ENCODE assay signal across 12 mouse cellular contexts in the genomic region with DNA sequence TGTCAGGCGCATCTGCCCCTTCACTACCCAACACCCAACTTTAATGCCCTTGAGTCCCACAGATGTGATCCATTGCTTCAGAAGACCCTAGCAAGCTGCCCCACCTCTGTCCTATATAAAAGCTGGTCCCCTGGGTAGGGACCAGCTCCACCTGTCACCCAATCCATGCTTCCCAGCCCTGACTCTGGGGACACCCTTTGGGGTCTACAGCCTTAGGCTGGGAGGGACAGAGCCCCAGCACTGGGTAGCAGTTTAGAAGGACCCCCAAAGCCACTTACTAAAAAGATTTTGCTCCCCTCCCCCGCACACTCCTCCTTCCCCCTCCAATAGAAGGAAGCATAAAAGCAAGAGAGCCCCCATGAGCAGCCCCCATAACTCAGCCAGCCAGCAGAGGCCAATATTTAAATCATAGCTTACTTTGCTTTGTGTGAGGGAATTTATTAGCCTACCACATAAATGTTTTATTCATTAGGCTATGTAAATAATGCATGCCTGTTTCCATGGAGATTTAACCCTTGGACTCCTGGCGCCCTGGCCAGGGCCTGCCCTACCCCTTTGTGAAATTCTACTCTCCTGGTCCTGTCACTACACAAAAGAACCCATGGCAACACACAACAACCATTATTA.
DNase-seq lines count a peak whose midpoint lies in the region; ATAC-seq and TF ChIP-seq lines count a peak whose summit lies in the region.
"Had no signal": no experiment of that assay in that cellular context is flagged by ENCODE, and none has a peak within 500 bp of the region (broad histone marks: within the 10 kb centered on the region; RNA-seq: fewer than 3 reads in every experiment).

No protein-coding gene starts in this region.

- no peaks in the 10 kb centered on the region for H3K36me3 ChIP-seq in kidney, postnatal 0 days (ENCODE audit: insufficient read depth, low read length)
- no peaks in the 10 kb centered on the region for H3K36me3 ChIP-seq in hindbrain, embryonic 14.5 days (replicated peaks; ENCODE audit: control insufficient read depth, insufficient read depth)
- no peaks in the 10 kb centered on the region for H3K36me3 ChIP-seq in midbrain, embryonic 15.5 days (replicated peaks)
- H3K36me3 ChIP-seq: heart, embryonic 15.5 days; kidney, embryonic 15.5 days had no signal

- no peaks in the 10 kb centered on the region for H3K27me3 ChIP-seq in kidney, postnatal 0 days (ENCODE audit: insufficient read depth, low read length)
- no peaks in the 10 kb centered on the region for H3K27me3 ChIP-seq in hindbrain, embryonic 14.5 days (ENCODE audit: control insufficient read depth, insufficient read depth, low read length)
- H3K27me3 ChIP-seq in midbrain, embryonic 15.5 days (replicated peaks): no peaks in the 10 kb centered on the region

- no peak for ATAC-seq in kidney, postnatal 0 days (replicated peaks; ENCODE audit: low FRiP score, low read depth)
- ATAC-seq in hindbrain, embryonic 14.5 days (ENCODE audit: low FRiP score): peak; percentile 50
- ATAC-seq in midbrain, embryonic 15.5 days (replicated peaks): peak; percentile 82
- no peak for ATAC-seq in frontal cortex, adult (ENCODE audit: low TSS enrichment)
- ATAC-seq in megakaryocyte-erythroid progenitor cell, adult 5-6 weeks (replicated peaks; ENCODE audit: low FRiP score, low TSS enrichment, poor library complexity, severe bottlenecking): no peak

- H3K4me3 ChIP-seq in kidney, postnatal 0 days (replicated peaks; ENCODE audit: low read depth, low read length): no peak overlapping the region
- no peak overlapping the region for H3K4me3 ChIP-seq in hindbrain, embryonic 14.5 days (replicated peaks; ENCODE audit: low read length)
- no peak overlapping the region for H3K4me3 ChIP-seq in midbrain, embryonic 15.5 days
- H3K4me3 ChIP-seq: heart, embryonic 15.5 days; kidney, embryonic 15.5 days had no signal

- H3K4me2 ChIP-seq in kidney, postnatal 0 days (ENCODE audit: low read length): no peak overlapping the region
- H3K4me2 ChIP-seq in hindbrain, embryonic 14.5 days (replicated peaks): no peak overlapping the region
- no peak overlapping the region for H3K4me2 ChIP-seq in midbrain, embryonic 15.5 days
- H3K4me2 ChIP-seq: heart, embryonic 15.5 days; kidney, embryonic 15.5 days had no signal

- peak; percentile 4 for DNase-seq in kidney, postnatal 0 days (ENCODE audit: low spot score)
- DNase-seq in kidney, postnatal 25 days: no peak
- DNase-seq in hindbrain, embryonic 14.5 days (ENCODE audit: low spot score): peak; percentile 52
- peak; percentile 25 for DNase-seq in retina, postnatal 1 day
- DNase-seq in right cerebral cortex, postnatal 10 days (ENCODE audit: low spot score in 2 of 2): no peak
- DNase-seq: cerebellum, adult 9-10 months; lung, postnatal 14 days had no signal

- H3K4me1 ChIP-seq in kidney, postnatal 0 days (replicated peaks; ENCODE audit: insufficient read depth, low read length): no peaks in the 10 kb centered on the region
- peaks cover 15% of the 10 kb centered on the region for H3K4me1 ChIP-seq in hindbrain, embryonic 14.5 days (replicated peaks; ENCODE audit: control insufficient read depth, insufficient read depth, low read length)
- H3K4me1 ChIP-seq in midbrain, embryonic 15.5 days: peaks cover 23% of the 10 kb centered on the region
- H3K4me1 ChIP-seq: heart, embryonic 15.5 days had no signal

- no peak for TF ChIP-seq CTCF in kidney, postnatal 0 days (IDR thresholded peaks at IDR 0.05; ENCODE audit: low read depth)

- no peak overlapping the region for H3K9ac ChIP-seq in kidney, postnatal 0 days (ENCODE audit: low read depth, low read length)
- no peak overlapping the region for H3K9ac ChIP-seq in hindbrain, embryonic 14.5 days
- no peak overlapping the region for H3K9ac ChIP-seq in midbrain, embryonic 15.5 days
- H3K9ac ChIP-seq: heart, embryonic 15.5 days; kidney, embryonic 15.5 days had no signal

- H3K9me3 ChIP-seq in kidney, postnatal 0 days (replicated peaks; ENCODE audit: low read length): no peaks in the 10 kb centered on the region
- H3K9me3 ChIP-seq in hindbrain, embryonic 14.5 days (ENCODE audit: control insufficient read depth, low read length): peaks cover 6% of the 10 kb centered on the region; the same call in 1 of the 2 replicates
- no peaks in the 10 kb centered on the region for H3K9me3 ChIP-seq in midbrain, embryonic 15.5 days
- H3K9me3 ChIP-seq: heart, embryonic 15.5 days; kidney, embryonic 15.5 days had no signal

- H3K27ac ChIP-seq in kidney, postnatal 0 days: no peak overlapping the region
- H3K27ac ChIP-seq in hindbrain, embryonic 14.5 days: peak overlapping the region; percentile 71
- H3K27ac ChIP-seq in midbrain, embryonic 15.5 days: peak overlapping the region; percentile 60
- H3K27ac ChIP-seq: heart, embryonic 15.5 days; kidney, embryonic 15.5 days had no signal

- WGBS in kidney, postnatal 0 days: 86% methylated on average over 3 of the region's 3 CpGs
- 36% methylated on average over 3 of the region's 3 CpGs for WGBS in hindbrain, embryonic 14.5 days
- WGBS in midbrain, embryonic 15.5 days: 29% methylated on average over 3 of the region's 3 CpGs

Comparison
In these comparisons a context has a peak if more than half of its experiments do, and no peak if none do; other contexts are left out.
1. DNase-seq: peak in kidney, postnatal 0 days (single experiment), hindbrain, embryonic 14.5 days (single experiment) and retina, postnatal 1 day (single experiment); none in kidney, postnatal 25 days (0 of 2) and right cerebral cortex, postnatal 10 days (0 of 2).
2. ATAC-seq: peak in hindbrain, embryonic 14.5 days (single experiment) and midbrain, embryonic 15.5 days (single experiment); none in kidney, postnatal 0 days (single experiment), frontal cortex, adult (single experiment) and megakaryocyte-erythroid progenitor cell, adult 5-6 weeks (single experiment).